Mouse (Mus musculus): ENCODE results near the gene Papss1.
"Not testable (repeated sequence)": the region's sequence is repeated elsewhere in the genome, so short reads cannot be mapped to it uniquely, and the experiment has no call there.

The Papss1 gene

DNA sequence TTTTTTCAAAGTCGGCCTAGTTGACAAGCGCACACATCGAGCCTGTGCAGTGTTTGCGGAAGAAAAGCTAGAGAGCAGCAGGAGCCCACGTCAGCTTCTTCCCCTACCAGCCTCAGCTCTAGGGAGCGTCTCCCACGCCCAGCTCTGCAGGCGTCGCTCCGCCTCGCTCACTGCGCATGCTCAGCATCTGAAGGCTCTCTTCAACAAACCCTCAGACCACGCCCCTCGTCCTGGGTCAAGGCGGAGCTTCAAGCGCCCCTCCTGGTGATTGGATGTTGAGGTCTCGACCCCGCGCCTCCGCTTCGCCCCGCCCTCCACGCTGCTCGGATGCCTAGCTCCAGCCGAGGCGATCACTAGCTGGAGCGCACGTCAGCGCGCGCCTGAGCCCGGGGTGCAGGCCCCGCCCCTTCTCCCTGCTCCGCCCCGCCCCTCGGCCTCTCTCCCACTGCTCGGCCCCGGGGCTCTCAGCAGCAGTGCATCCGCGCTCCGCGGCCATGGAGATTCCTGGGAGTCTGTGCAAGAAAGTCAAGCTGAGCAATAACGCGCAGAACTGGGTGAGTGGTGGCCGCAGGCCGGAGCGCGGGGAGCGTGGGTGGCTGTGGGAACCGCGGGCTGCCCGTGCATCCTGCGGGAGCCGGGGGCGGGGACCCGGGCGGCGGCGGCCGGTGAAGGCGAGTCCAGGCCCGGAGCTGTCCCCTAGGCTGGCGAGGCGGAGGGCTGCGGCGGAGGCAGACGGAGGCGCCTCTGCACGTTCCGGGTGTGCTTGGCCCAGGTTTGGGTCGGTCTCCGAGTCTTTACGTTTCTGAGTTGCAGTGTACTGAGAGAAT lies at the start of gene Papss1:
Gene Papss1, plus strand, starts transcription at position 339 of the 827 bp plus-strand sequence.
- DNase-seq (ENCODE audit: low read depth) = peak; percentile 100

DNA sequence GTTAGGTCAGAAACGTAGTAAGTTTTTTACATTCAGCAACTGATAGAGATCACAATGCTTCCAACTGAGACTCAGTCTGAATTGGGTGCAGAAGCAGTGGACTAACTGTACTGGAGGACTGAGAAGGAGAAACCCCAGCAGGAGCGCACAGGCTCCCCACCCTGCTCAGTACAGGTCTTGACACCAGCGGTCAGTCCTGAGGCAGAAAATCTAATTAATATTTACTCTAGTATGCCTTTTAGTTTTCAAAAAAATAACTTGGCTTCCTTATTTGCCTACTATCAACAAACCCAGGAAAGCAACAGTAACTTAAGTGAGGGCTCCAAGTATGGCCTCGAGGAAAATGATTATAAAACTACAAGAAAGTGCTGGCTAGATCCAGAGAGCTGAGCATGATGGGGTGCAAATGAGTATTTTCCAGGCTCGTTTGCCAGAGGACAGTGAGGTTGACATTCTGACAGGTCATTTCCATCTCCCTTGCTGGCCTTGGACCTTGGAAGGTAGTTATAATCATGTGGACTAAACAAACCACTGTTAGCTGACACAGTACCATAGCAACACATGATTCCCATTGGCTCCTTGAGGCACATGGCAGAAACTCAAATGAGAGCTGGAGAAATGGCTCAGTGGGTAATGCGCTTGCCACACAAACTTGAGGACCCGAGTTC lies 48.1 kb upstream of the Papss1 start:
- no peak for DNase-seq (ENCODE audit: low read depth)

- no peak for DNase-seq (ENCODE audit: low read depth)
Measured at GRCm38 (mm10) chr3:131517756-131518155, 46.8 kb upstream of the Papss1 start.

DNA sequence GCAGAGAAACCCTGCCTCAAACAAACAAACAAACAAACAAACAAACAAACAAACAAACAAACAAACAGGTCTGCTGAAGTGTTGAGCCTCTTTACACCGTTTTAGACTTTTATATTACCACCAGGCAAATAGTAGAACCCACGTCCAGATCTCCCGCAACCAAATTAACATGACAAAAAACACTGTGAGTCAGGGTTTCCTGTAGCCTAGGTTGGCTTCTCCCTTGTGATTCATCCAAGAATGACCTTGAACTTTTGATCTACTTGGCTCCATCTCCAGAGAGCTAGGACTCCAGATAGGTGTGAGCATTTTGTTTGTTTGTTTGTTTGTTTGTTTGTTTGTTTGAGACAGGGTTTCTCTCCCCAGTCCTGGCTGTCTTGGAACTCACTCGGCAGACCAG lies 43.4 kb upstream of the Papss1 start:
- DNase-seq (ENCODE audit: low read depth) = no peak

DNA sequence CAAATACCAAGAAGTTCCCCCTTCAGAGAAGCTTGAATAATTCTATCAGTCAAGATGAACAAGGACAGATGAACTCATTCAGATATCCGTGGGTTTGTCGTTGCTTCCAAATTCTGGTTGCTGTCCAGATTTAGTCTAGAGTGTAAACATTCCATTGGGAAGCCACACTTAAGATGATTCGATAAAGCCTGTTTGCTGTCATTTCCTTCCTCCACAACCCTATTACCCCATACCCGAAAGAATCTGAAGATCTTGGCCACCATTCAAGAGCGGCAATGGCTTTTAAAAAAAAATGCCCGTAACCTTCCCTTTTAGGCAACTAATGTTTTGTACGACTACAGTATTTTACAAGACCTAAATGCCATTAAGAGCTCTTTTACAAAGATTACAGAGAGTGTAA lies 42.3 kb upstream of the Papss1 start:
- no peak for DNase-seq (ENCODE audit: low read depth)

DNA sequence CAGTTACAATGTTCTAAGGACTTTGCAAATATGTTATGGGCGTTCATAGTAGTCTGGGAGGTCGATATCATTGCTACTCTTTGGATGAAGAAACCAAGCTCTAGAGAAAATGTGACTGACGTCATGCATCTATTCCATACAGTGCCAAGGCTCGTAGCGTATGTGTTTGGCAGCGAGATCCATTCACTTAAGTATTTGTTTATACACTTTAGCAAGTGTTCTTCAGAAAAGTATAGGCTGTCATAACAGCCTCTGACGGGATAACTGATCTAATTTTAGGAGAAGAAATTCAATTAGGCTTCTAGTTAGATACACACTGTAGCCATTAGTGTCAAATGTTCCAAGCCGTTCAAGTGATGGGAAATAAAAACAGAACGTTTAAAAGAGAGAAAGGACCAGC lies 40.8 kb upstream of the Papss1 start:
- no peak for DNase-seq (ENCODE audit: low read depth)

DNA sequence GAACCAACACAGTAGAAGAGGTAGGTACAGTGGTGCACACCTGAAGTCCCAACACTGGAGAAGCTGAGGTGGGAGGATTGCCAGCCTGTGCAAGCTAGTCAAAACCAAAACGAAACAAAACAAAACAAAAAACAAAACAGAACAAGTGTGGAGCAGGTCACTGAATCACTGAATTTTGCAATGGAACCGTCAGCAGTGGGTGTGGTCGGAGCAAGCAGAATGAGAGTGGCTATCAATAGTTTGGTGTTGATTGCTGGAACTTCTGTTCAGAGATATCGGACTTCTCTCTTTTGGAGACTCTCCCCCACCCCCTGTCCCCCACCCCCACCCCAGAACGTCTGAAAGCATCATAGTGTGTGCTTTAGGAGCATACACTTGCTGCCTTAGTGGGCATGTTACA lies 40.4 kb upstream of the Papss1 start:
- no peak for DNase-seq (ENCODE audit: low read depth)

GRCm38 (mm10) chr3:131524779-131525178 lies 39.8 kb upstream of the Papss1 start:
- peak; percentile 48 for DNase-seq (ENCODE audit: low read depth)

DNA sequence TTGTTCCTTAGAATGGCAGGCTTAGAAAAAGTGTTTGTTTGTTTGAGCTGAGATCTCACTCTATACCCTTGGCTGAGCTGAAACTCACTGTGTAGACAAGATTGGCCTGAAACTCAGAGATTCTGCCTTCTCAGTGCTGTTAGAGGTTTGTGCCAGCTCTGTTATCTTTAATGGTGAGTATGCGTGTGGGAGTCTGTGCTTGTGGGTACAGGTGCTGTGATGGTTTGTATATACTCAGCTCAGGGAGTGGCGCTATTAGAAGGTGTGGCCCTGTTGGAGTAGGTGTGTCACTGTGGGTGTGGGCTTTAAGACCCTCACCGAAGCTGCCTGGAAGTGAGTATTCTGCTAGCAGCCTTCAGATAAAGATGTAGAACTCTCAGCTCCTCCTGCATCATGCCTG lies 39.3 kb upstream of the Papss1 start:
- no peak for DNase-seq (ENCODE audit: low read depth)

- no peak for DNase-seq (ENCODE audit: low read depth)
Measured at GRCm38 (mm10) chr3:131541244-131541942, 23.2 kb upstream of the Papss1 start.

DNA sequence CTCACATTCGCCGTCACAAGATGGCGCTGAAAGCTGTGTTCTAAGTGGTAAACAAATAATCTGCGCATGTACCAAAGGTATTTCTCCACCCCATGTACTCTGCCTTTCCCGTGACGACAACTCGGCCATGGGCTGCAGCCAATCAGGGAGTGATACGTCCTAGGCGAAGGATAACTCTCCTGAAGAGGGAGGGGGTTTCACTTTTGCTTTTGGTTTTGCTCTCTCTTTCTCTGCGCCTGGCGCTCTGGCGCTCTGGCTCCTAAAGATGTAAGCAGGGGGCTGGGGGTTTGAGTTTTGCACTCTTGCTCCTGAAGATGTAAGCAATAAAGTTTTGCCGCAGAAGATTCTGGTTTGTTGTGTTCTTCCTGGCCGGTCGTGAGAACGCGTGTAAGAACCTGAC lies 17.0 kb upstream of the Papss1 start:
- not testable (repeated sequence) for DNase-seq (ENCODE audit: low read depth)

- DNase-seq (ENCODE audit: low read depth) = no peak
Measured at GRCm38 (mm10) chr3:131550046-131550445, 14.5 kb upstream of the Papss1 start.

GRCm38 (mm10) chr3:131552349-131553254 lies 12.0 kb upstream of the Papss1 start:
- peak; percentile 82 for DNase-seq (ENCODE audit: low read depth)

- DNase-seq (ENCODE audit: low read depth) = no peak
Measured at GRCm38 (mm10) chr3:131555771-131556170, 8.8 kb upstream of the Papss1 start.

- DNase-seq (ENCODE audit: low read depth) = no peak
Measured at GRCm38 (mm10) chr3:131561591-131561990, 3.0 kb upstream of the Papss1 start.

GRCm38 (mm10) chr3:131565257-131565610 lies 666 bp downstream of the Papss1 start:
- no peak for DNase-seq (ENCODE audit: low read depth)

DNA sequence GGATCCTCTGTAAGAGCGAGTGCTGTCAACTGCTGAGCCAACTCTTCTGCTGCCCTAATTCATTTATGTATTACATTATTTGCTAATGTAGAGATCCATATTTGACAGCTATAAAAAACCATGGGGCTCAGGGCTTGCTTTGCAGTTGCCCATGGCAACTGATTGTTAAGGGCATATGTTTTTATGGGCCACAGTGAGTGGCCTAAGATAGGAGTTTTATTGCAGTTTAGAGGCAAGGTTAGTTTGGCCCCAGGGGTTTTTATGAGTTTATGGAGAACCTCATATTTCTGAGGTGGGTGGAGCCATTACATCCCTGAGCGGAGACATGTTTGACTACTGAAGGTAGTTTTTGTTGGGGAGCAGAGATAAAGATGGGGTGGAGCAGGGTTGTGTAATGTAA lies 1.7 kb downstream of the Papss1 start:
- DNase-seq (ENCODE audit: low read depth) = no peak

DNA sequence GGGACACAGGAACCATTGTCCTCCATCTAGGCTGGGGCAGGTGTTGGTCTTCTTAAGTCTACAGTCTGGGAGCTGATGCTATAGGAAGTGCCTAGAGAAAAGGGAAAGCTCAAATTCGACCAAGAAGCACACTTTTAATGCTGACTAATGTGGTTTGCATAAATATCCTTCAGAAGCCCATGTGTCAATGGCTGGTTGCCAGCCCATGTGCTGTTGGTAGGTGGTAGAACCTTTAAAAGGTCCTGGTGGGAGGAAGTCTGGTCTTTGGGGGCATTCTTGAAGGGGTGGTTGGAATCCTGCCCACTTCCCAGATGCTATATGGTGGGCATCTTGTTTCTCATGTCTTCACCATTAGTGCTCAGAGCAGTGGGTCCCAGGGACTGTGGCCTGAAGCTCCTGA lies 5.9 kb downstream of the Papss1 start:
- no peak for DNase-seq (ENCODE audit: low read depth)

- DNase-seq (ENCODE audit: low read depth) = no peak
Measured at GRCm38 (mm10) chr3:131573555-131573954, 9.0 kb downstream of the Papss1 start.

GRCm38 (mm10) chr3:131578434-131579104 lies 14.0 kb downstream of the Papss1 start:
- no peak for DNase-seq (ENCODE audit: low read depth)

DNA sequence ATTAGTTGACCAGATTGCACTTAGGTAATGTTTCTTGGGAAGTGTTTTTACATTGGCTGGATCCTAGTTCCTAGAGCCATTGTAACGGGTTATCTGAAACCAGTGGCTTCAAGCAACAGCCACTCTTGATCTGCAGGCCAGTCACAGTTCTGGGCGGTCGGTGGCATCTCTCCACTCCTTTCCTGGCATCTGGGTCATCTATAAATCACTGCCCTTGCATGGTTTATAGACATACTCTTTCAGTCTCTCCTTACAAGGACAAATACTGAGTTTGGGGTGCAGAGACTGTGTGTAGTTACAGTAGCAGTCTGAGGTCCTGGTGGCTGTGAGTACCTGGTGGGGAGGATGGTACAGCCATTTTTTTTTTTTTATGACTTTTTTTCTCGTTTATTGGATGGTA lies 15.5 kb downstream of the Papss1 start:
- no peak for DNase-seq (ENCODE audit: low read depth)

Measured in naive thymus-derived CD4-positive, alpha-beta T cell, adult 2 months (primary cell).